Mouse (Mus musculus) megakaryocyte, embryonic 14.5 days (primary cell): ENCODE data around the gene Egfr.

Experiments
- FLI1 ChIP-seq: IDR thresholded peaks from 2 replicates; pipeline ENCODE4 v1.6.1; 2012; ENCODE audit warnings: low read length, inconsistent platforms, mixed read lengths
- GATA1 ChIP-seq: IDR thresholded peaks from 3 replicates; pipeline ENCODE4 v1.6.1; 2012; ENCODE audit warnings: mixed read lengths, low read length, inconsistent platforms, borderline replicate concordance

GRCm38 (mm10) chr11:16761184-16761583, 9.2 kb downstream of the Egfr start:
- TF ChIP-seq FLI1 (no peak), GATA1 (no peak)
